Mouse (Mus musculus): ENCODE data around the gene Taf3.

GRCm38 (mm10) chr2:10051996-10052395, 3.6 kb upstream of the Taf3 start:
- TF ChIP-seq CTCF (IDR thresholded peaks at IDR 0.05; ENCODE audit: extremely low read depth, insufficient read length, insufficient replicate concordance, low read depth, low read length) (no peak), POLR2A (IDR thresholded peaks at IDR 0.05; ENCODE audit: low read depth, low read length) (no peak)
